Mouse (Mus musculus) layer of hippocampus, adult 2 months (tissue): ENCODE results near the gene Cnpy1. TPM values are rescaled to one million over a fixed set of nuclear protein-coding genes. Genes with fewer than 3 reads are reported as not detected.

Experiments used
- DNase-seq, 2 experiments: peaks; one replicate each; pipeline ENCODE4 v3.0.0; 2022; ENCODE audit warnings: low spot score in 2 of 2
- H3K27ac ChIP-seq: fragments of 200-600 bp; 2 replicates; pipeline ENCODE4 v1.8.1; 2022
- H3K4me3 ChIP-seq: fragments of 200-600 bp; 2 replicates; pipeline ENCODE4 v1.8.1; 2022; ENCODE audit warnings: mild to moderate bottlenecking
- CTCF ChIP-seq: fragments of 200-600 bp; conservative IDR thresholded peaks from 2 replicates; pipeline ENCODE4 v1.8.1; 2022; ENCODE audit warnings: antibody characterized with exemption, mild to moderate bottlenecking, moderate library complexity
- total RNA-seq, 2 experiments: library from RNA; stranded (reverse); gene quantifications; 2 replicates each; pipeline ENCODE4 v1.2.3; 2021

The Cnpy1 gene
- total RNA-seq, 2 experiments from 2014 or later, result 0.51 TPM; not detected in 1

GRCm38 (mm10) chr5:28236098-28236497, 9.5 kb downstream of the Cnpy1 start:
- no peak for TF ChIP-seq CTCF
- Histone ChIP-seq H3K4me3 (no peak overlapping the region), H3K27ac (no peak overlapping the region)
- DNase-seq, result no peak

- Histone ChIP-seq H3K27ac (no peak overlapping the region), H3K4me3 (no peak overlapping the region)
- DNase-seq, result no peak
- no peak for TF ChIP-seq CTCF
Measured at GRCm38 (mm10) chr5:28232101-28232500, 13.5 kb downstream of the Cnpy1 start.

- no peak for TF ChIP-seq CTCF
- Histone ChIP-seq H3K4me3 (no peak overlapping the region), H3K27ac (no peak overlapping the region)
- no peak for DNase-seq
Measured at GRCm38 (mm10) chr5:28219596-28219995, 26.0 kb downstream of the Cnpy1 start.

GRCm38 (mm10) chr5:28213441-28213840, 32.2 kb downstream of the Cnpy1 start:
- DNase-seq, result no peak
- Histone ChIP-seq H3K27ac (no peak overlapping the region), H3K4me3 (no peak overlapping the region)
- TF ChIP-seq CTCF, result no peak

- Histone ChIP-seq H3K4me3 (no peak overlapping the region), H3K27ac (no peak overlapping the region)
- DNase-seq, result no peak
- no peak for TF ChIP-seq CTCF
Measured at GRCm38 (mm10) chr5:28211651-28212310, 33.8 kb downstream of the Cnpy1 start.

- H3K27ac ChIP-seq, result no peak overlapping the region
- TF ChIP-seq CTCF, result no peak
- H3K4me3 ChIP-seq, result no peak overlapping the region
- no peak for DNase-seq
Measured at GRCm38 (mm10) chr5:28210591-28211550, 34.7 kb downstream of the Cnpy1 start.

- H3K27ac ChIP-seq, result no peak overlapping the region
- no peak for DNase-seq
- peak overlapping the region; percentile 27 for H3K4me3 ChIP-seq
- TF ChIP-seq CTCF, result no peak
Measured at GRCm38 (mm10) chr5:28209549-28210431, 35.8 kb downstream of the Cnpy1 start.

- Histone ChIP-seq H3K27ac (no peak overlapping the region), H3K4me3 (no peak overlapping the region)
- no peak for TF ChIP-seq CTCF
- no peak for DNase-seq
Measured at GRCm38 (mm10) chr5:28208726-28209520, 36.7 kb downstream of the Cnpy1 start.

GRCm38 (mm10) chr5:28207043-28207442, 38.6 kb downstream of the Cnpy1 start:
- H3K4me3 ChIP-seq, result no peak overlapping the region
- no peak for DNase-seq
- H3K27ac ChIP-seq, result no peak overlapping the region
- TF ChIP-seq CTCF, result no peak

GRCm38 (mm10) chr5:28206448-28206847, 39.2 kb downstream of the Cnpy1 start:
- DNase-seq, result no peak
- H3K4me3 ChIP-seq, result no peak overlapping the region
- H3K27ac ChIP-seq, result no peak overlapping the region
- TF ChIP-seq CTCF, result no peak

- Histone ChIP-seq H3K27ac (no peak overlapping the region), H3K4me3 (no peak overlapping the region)
- no peak for DNase-seq
- no peak for TF ChIP-seq CTCF
Measured at GRCm38 (mm10) chr5:28204678-28205077, 40.9 kb downstream of the Cnpy1 start.

GRCm38 (mm10) chr5:28203086-28203485, 42.5 kb downstream of the Cnpy1 start:
- H3K4me3 ChIP-seq, result no peak overlapping the region
- no peak for TF ChIP-seq CTCF
- H3K27ac ChIP-seq, result no peak overlapping the region
- no peak for DNase-seq
